Comparison of ENCODE assay signal across 9 mouse cellular contexts in genomic region chr4:129584370-129584769, GRCm38 (mm10). TPM values are rescaled to one million over a fixed set of nuclear protein-coding genes. Genes with fewer than 3 reads are reported as not detected.
A peak's percentile ranks its signal among the peaks of the same experiment; 100 is the strongest.
DNase-seq lines count a peak whose midpoint lies in the region; ATAC-seq and TF ChIP-seq lines count a peak whose summit lies in the region.
"Had no signal": no experiment of that assay in that cellular context is flagged by ENCODE, and none has a peak within 500 bp of the region (broad histone marks: within the 10 kb centered on the region; RNA-seq: fewer than 3 reads in every experiment).

No protein-coding gene starts in this region.

- H3K4me2 ChIP-seq in limb, embryonic 15.5 days = peak overlapping the region; percentile 75

- no peaks in the 10 kb centered on the region for H3K27me3 ChIP-seq in heart, adult 2 months (ENCODE audit: control insufficient read depth, insufficient read depth, low read length)
- no peaks in the 10 kb centered on the region for H3K27me3 ChIP-seq in thymus, adult 2 months (ENCODE audit: control insufficient read depth, insufficient read depth, low read length)
- H3K27me3 ChIP-seq in limb, embryonic 15.5 days = no peaks in the 10 kb centered on the region
- H3K27me3 ChIP-seq: megakaryocyte, embryonic 14.5 days had no signal

- H3K27ac ChIP-seq in heart, adult 2 months = peak overlapping the region; percentile 58
- peak overlapping the region; percentile 40 for H3K27ac ChIP-seq in thymus, adult 2 months (ENCODE audit: control insufficient read depth, insufficient read depth, low read length)
- no peak overlapping the region; the same call in 1 of the 2 replicates for H3K27ac ChIP-seq in limb, embryonic 15.5 days

- no peak for TF ChIP-seq CTCF in heart, adult 2 months (IDR thresholded peaks at IDR 0.05)
- TF ChIP-seq CTCF in thymus, adult 2 months (IDR thresholded peaks at IDR 0.05; ENCODE audit: borderline replicate concordance, control insufficient read depth, extremely low read depth, insufficient read depth, low read length, poor library complexity) = no peak

- DNase-seq in heart, adult 2 months = no peak
- DNase-seq in heart, postnatal 25 days (ENCODE audit: low spot score) = no peak
- no peak for DNase-seq in thymus, adult 2 months
- no peak for DNase-seq in thymus, postnatal 36 days
- no peak for DNase-seq in c-Kit-positive CD71-positive TER-119-positive erythroid progenitor cells, embryonic 14.5 days (ENCODE audit: low spot score)
- no peak for DNase-seq in urinary bladder, postnatal 4 days (ENCODE audit: low spot score in 2 of 2)
- no peak for DNase-seq in right cerebral cortex, adult 18-20 months

- no peak for ATAC-seq in limb, embryonic 15.5 days (ENCODE audit: insufficient number of reproducible peaks, low FRiP score, low TSS enrichment, low read depth)

- no peaks in the 10 kb centered on the region for H3K36me3 ChIP-seq in heart, adult 2 months (ENCODE audit: control insufficient read depth, insufficient read depth, low read length)
- H3K36me3 ChIP-seq in thymus, adult 2 months (ENCODE audit: control insufficient read depth, insufficient read depth, low read length) = no peaks in the 10 kb centered on the region
- H3K36me3 ChIP-seq in limb, embryonic 15.5 days = no peaks in the 10 kb centered on the region

- 77% methylated on average over 1 of the region's 1 CpGs for WGBS in heart, adult 2 months
- WGBS in thymus, adult 2 months = 89% methylated on average over 1 of the region's 1 CpGs
- WGBS in limb, embryonic 15.5 days = 64% methylated on average over 1 of the region's 1 CpGs

- 0 out of 2 replicates have a peak, but pooled peaks cover 2% of the 10 kb centered on the region for H3K4me1 ChIP-seq in heart, adult 2 months (ENCODE audit: control insufficient read depth, insufficient read depth, low read length)
- H3K4me1 ChIP-seq in thymus, adult 2 months (replicated peaks; ENCODE audit: control insufficient read depth, insufficient read depth, low read length) = peaks cover 22% of the 10 kb centered on the region
- peaks cover 8% of the 10 kb centered on the region; the same call in 1 of the 2 replicates for H3K4me1 ChIP-seq in limb, embryonic 15.5 days

- TF ChIP-seq POLR2A in heart, adult 2 months (IDR thresholded peaks at IDR 0.05; ENCODE audit: insufficient read depth, low read depth, low read length) = no peak
- TF ChIP-seq POLR2A in thymus, adult 2 months (IDR thresholded peaks at IDR 0.05; ENCODE audit: control insufficient read depth, extremely low read depth, insufficient read depth, low read length, poor library complexity) = no peak

- TF ChIP-seq EP300 in heart, adult 2 months (IDR thresholded peaks at IDR 0.05; ENCODE audit: insufficient read depth, low read depth, low read length) = no peak

- intact Hi-C loops in heart, adult 2 months (cut with DNase I) = loop anchor here (2.0 kb wide), 1 partner anchor 24 kb away; no protein-coding TSS in a partner anchor
- intact Hi-C loops in heart, postnatal 25 days (cut with DNase I) = no loop called here

- H3K79me2 ChIP-seq in heart, adult 2 months (replicated peaks; ENCODE audit: control insufficient read depth, insufficient read depth, low read length) = no peaks in the 10 kb centered on the region

- H3K9ac ChIP-seq in heart, adult 2 months (ENCODE audit: low read depth, low read length) = no peak overlapping the region; the same call in 1 of the 2 replicates
- no peak overlapping the region for H3K9ac ChIP-seq in limb, embryonic 15.5 days

- no peaks in the 10 kb centered on the region for H3K9me3 ChIP-seq in limb, embryonic 15.5 days
- H3K9me3 ChIP-seq: megakaryocyte, embryonic 14.5 days had no signal

- H3K4me3 ChIP-seq in heart, adult 2 months = peak overlapping the region; percentile 64; the same call in 1 of the 2 replicates
- no peak overlapping the region for H3K4me3 ChIP-seq in thymus, adult 2 months (ENCODE audit: control insufficient read depth, insufficient read depth, low read length)
- peak overlapping the region; percentile 49 for H3K4me3 ChIP-seq in limb, embryonic 15.5 days

RNA-seq across cellular contexts. Expression of gene Fam167b, which starts 6.0 kb away (rescaled TPM):
- total RNA-seq in heart, adult 2 months (2021) = under 1 TPM in 1 of 2 experiments, not detected in 1; 0.81 TPM
- 1.4 and 1.8 TPM in 2 replicates for polyA plus RNA-seq in heart, adult 2 months (2012; rRNA removed)
- 1 to 10 TPM in 1 of 2 experiments, under 1 TPM in 1; 0.70 to 1.0 TPM for total RNA-seq in heart, postnatal 25 days (2021)
- 2.6 and 3.0 TPM in 2 replicates for polyA plus RNA-seq in thymus, adult 2 months (2012; rRNA removed)
- polyA plus RNA-seq in limb, embryonic 15.5 days (2015; fragmentation: Nextera tagmentation; extraction: Ambion mirVana) = 6.9 and 7.0 TPM in 2 replicates

RNA-seq across cellular contexts. Expression of gene Lck, which starts 10.9 kb away (rescaled TPM):
- 1 to 10 TPM in 1 of 2 experiments, under 1 TPM in 1; 0.84 to 1.1 TPM for total RNA-seq in heart, adult 2 months (2021)
- polyA plus RNA-seq in heart, adult 2 months (2012; rRNA removed) = 1.6 and 3.5 TPM in 2 replicates
- 1 to 10 TPM in 1 of 2 experiments, under 1 TPM in 1; 0.47 to 1.2 TPM for total RNA-seq in heart, postnatal 25 days (2021)
- 1,584 and 1,845 TPM in 2 replicates for polyA plus RNA-seq in thymus, adult 2 months (2012; rRNA removed)
- 5.8 and 6.3 TPM in 2 replicates for polyA plus RNA-seq in limb, embryonic 15.5 days (2015; fragmentation: Nextera tagmentation; extraction: Ambion mirVana)

RNA-seq across cellular contexts. Expression of gene Eif3i, which starts 16.1 kb away (rescaled TPM):
- total RNA-seq in heart, adult 2 months (2021) = 100 to 1,000 TPM; 116 to 132 TPM
- 185 and 257 TPM in 2 replicates for polyA plus RNA-seq in heart, adult 2 months (2012; rRNA removed)
- total RNA-seq in heart, postnatal 25 days (2021) = 100 to 1,000 TPM; 119 to 129 TPM
- polyA plus RNA-seq in thymus, adult 2 months (2012; rRNA removed) = 331 and 350 TPM in 2 replicates
- 275 and 278 TPM in 2 replicates for polyA plus RNA-seq in limb, embryonic 15.5 days (2015; fragmentation: Nextera tagmentation; extraction: Ambion mirVana)

RNA-seq across cellular contexts. Expression of gene Tmem234, which starts 16.1 kb away (rescaled TPM):
- 10 to 100 TPM; 35.9 to 41.7 TPM for total RNA-seq in heart, adult 2 months (2021)
- polyA plus RNA-seq in heart, adult 2 months (2012; rRNA removed) = 69.5 and 74.9 TPM in 2 replicates
- total RNA-seq in heart, postnatal 25 days (2021) = 10 to 100 TPM; 38.5 to 42.3 TPM
- polyA plus RNA-seq in thymus, adult 2 months (2012; rRNA removed) = 243 and 257 TPM in 2 replicates
- polyA plus RNA-seq in limb, embryonic 15.5 days (2015; fragmentation: Nextera tagmentation; extraction: Ambion mirVana) = 192 and 199 TPM in 2 replicates

RNA-seq across cellular contexts. Expression of gene Dcdc2b, which starts 29.7 kb away (rescaled TPM):
- under 1 TPM; 0.39 to 0.45 TPM for total RNA-seq in heart, adult 2 months (2021)
- 1.7 and 3.3 TPM in 2 replicates for polyA plus RNA-seq in heart, adult 2 months (2012; rRNA removed)
- 1 to 10 TPM in 1 of 2 experiments, under 1 TPM in 1; 0.61 to 1.5 TPM for total RNA-seq in heart, postnatal 25 days (2021)
- polyA plus RNA-seq in thymus, adult 2 months (2012; rRNA removed) = 4.9 and 7.0 TPM in 2 replicates
- 2.4 TPM in 2 replicates for polyA plus RNA-seq in limb, embryonic 15.5 days (2015; fragmentation: Nextera tagmentation; extraction: Ambion mirVana)

Comparison
In these comparisons a context has a peak if more than half of its experiments do, and no peak if none do; other contexts are left out.
1. RNA of gene Lck, which starts 10.9 kb away (polyA plus RNA-seq): 1,584 to 1,845 TPM in thymus, adult 2 months; 5.8 to 6.3 TPM in limb, embryonic 15.5 days and 1.6 to 3.5 TPM in heart, adult 2 months; every median in the first group is over 100 times any median in the second.